Mouse (Mus musculus) layer of hippocampus, adult 11-12 months (tissue): Measurements from ENCODE around the gene D17Wsu92e.

ENCODE experiments used
- DNase-seq: peaks from one replicate; pipeline ENCODE4 v3.0.0; 2022; ENCODE audit warnings: low spot score

Gene D17Wsu92e

DNA sequence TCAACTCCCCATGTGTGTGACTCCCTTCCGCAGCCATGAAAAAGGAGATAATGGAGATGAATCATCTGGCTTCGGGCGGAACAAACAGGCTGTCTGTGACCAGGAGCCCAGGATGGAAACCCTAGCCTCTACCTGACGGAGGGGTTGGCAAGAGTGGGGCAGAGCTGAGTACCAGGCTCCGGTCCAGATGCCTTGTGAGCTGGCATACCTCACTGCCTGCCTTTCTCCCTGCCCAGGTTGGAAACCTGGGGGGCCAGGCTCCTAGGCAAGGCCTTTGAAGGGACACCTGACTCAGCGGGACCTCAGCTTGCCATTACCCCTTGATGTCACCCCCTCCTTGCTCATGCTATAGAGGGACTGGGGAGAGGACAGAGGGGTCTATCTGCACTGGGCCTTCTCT, 79.5 kb downstream of the D17Wsu92e start:
- DNase-seq = no peak

DNA sequence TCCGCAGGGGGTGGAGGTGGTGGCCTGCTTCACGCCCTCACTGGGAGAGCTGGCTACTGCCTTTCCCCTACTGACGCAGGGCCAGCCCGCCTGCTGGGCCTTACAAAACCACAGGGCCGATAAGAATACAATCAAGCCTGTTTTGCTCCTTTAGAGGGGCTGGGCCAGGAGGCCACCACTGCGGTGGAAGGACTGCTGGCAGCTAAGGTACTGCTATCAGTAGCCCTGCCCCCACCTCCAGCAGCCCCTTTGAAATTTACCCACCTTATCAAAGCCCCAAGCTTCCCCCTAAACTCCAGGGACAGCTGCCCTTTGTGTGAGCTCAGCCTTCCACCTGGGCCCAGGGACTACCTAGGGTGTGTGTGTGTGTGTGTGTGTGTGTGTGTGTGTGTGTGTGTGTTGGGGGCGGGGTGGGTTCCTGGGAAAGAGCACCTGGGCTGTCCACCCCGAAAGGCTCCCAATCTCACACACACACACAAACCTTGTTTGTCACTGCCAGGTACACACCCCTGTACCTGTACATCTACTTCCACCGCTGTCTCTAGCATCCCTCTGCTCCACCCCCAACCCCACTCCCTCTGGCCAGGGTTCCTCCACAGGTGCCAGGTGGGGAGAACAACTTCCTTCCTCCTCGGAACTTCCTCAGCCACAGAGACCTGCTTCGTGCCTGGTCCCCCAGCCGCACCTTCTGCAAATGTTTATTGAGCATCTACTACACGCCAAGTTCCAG, 85.9 kb downstream of the D17Wsu92e start:
- no peak for DNase-seq

DNA sequence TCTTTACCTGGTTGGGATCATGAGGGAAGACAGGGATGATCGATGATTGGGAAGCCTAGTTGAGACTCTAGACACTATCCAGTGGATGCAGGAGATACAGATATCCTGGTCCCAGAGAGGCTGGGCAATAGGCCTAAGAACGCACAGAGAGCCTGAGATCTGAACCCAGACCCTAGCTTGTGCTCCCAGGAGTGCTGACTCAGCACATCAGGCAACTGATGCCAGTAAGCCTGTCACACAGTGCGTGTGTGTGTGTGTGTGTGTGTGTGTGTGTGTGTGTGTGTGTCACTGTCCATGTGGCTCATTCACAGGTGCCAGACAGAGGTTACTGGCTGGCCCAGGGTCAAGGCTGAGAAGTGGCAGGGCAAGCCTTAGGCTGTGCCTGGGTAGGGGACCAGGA, 87.8 kb downstream of the D17Wsu92e start:
- DNase-seq = no peak

DNA sequence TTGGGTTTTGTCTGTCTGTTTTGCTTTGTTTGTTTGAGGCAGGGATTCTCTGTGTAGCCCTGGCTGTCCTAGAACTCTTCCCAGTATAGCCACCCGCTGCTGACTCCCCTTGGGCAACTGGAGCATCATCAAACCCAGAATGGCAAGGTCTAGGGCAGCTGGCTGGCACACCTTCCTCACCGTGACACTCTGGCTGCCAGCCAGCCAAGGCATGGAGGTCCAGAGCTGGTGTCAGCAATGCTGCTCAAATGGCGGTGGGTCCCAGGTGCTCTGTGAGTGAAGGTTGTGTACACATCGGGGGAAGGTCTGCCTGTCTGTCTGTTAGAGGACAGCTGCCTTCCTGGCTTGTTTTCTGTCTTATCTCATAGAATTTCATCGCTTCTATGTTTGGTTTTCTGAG, 88.3 kb downstream of the D17Wsu92e start:
- DNase-seq = no peak

DNA sequence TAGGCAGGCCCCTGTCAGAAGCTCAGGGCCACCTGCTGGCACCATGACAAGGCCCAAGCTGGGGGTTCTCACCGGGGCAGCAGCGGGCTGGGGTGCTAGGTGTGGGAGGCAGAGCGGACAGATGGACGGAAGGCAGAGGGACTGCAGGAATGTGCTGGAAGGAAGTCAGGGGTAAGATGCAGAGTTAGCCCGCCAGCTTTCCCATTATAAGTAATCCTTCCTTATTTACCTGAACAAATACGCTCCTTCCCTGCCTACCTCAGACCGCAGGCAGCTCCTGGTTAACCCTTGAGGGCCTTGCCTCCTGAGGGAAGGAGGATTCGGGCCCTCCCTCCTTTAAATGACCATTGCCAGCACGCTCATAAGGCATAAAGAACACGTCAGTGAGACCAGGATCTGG, 91.7 kb downstream of the D17Wsu92e start, which contains the start of gene Spdef:
Gene Spdef (minus strand): TSS at position 186 of the 400 bp plus-strand sequence.
- no peak for DNase-seq

DNA sequence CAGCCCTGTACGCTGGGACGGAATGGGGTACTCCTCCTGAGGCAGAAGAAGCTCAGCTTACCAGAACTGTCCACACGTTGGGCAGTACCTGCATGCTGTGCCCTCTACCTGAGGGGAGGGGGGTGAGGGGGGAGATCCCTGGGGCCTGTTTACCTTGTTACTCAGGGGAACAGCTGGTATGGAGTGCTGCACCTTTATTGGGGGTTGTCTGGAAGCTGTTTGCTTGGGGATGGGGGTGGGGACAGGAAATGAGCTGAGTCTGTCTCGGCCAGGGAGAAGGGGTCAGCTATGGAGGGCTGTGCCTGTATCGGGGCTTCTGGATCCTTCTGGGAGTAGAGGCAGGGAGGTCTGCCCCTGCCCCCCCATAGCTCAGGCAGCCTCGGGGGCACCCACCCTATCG, 93.9 kb downstream of the D17Wsu92e start:
- no peak for DNase-seq

DNA sequence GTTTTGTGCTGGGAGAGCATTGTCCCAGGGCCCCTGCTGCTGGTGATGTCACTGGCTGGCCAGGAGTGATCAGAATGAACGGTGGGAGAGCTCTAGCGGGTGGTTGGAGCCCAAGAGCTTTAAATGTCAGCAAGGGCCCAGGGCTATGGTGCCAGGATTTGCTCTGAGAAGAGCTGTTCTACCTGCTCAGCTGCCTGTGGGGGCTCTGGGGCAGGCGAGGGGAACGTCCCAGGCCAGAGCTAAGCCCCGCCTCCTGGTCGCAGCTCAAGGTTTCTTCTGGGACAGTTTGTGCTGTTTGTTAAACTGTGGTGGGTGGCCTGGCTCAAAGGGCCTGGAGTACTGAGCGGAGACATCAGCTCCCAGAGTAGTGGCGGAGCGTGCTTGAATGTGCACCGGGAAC, 95.0 kb downstream of the D17Wsu92e start:
- DNase-seq = no peak

DNA sequence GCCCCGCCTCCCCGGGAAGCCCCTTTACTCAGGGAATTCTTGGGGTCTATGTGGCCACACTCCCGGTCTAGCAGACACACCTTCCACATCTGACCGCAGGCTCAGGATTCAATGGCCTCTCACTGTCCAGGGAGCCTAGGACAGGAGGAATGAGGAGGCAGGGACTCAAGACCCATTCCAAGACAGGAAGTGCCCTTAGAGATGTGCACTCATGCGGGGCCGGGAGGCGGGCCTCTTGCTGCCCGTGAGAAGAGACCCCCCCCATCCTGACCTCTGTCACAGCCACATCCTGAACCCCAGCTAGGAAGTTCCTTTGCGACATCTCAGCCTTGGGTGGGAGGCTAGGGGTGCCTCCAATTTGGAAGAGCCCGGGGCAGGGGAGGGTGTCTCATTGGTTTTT, 95.4 kb downstream of the D17Wsu92e start:
- DNase-seq = no peak

DNA sequence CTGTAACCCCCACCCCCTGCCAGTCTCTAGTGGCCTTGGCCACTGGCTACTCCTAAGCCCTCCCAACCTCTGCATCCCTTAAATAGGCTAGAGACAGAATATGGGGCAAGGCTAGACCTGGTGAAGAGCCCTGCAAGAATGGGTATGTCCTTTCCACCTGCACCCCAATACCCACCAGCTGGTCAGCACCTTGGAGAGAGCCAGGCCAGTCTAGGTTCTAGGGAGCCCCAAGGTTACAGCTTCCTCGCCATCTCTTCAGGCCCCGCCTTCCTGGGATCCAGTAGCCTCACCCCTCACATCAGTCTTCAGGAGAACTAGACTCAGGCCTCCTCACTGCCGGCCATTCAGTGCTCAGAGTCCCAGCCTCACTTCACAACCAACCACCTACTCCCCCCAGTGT, 96.1 kb downstream of the D17Wsu92e start:
- no peak for DNase-seq

DNA sequence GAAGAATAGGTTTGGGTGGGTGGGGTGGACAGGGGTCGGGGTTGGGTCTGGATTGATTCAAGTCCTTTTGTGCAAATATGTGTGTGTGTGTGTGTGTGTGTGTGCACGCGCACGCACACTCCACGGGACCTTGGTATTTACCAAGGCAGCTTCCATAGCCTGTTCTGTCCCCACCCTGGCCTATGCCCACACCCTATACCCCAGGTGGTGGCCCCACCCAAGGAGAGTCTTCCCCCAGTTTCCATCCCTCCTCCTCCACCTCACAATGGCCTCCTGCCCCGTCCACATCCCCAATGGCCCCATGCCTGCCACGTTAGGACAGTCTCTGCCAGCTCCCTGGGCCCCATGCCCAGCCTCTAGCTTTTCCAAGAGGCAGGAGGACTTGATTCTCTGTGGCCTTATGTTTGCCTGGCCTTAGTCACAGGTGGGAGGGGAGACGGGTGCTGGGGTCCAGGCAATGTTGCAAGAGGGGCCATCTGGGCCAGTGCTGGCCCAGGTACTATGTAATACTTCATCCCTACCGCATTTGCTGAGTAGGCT, 99.3 kb downstream of the D17Wsu92e start:
- DNase-seq = no peak

DNA sequence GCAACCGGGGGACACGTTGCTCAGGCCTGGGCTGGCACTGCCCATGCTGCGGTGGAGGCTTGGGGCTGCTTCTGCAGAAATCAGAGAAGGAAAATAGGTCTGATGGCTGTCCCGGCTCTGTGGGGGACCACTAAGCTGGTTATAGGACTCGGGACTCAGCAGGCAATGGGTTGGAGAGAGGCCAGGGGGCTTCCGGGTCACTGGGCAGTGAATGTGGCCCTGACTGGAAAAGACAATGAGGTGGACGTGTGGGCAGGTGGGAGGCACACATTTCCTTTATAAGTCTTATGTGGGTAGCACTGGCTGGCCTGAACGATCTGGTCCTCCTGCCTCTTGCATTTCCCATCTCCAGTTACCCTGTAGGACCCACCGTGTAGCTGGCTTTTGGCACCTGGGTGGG, 100.1 kb downstream of the D17Wsu92e start:
- no peak for DNase-seq

DNA sequence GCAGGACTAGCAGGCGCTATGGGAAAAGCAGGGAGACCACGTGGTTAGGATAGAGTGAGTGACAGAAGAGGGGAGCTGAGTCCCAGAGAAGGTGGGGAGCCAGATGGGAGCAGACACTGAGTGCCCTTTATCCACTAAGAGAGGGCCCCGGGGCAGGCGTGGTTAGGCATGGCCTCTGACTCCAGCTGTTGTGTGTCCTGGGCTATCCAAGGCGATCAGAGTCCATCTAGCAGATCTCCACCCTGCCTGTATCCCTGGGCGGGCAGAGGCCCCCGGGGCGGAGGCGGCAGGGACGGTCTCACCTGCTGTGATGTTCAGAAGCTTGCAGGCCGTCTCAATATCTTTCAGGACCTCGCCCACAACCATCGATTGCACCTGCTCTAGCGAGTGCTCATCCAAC, 100.8 kb downstream of the D17Wsu92e start:
- DNase-seq = no peak

DNA sequence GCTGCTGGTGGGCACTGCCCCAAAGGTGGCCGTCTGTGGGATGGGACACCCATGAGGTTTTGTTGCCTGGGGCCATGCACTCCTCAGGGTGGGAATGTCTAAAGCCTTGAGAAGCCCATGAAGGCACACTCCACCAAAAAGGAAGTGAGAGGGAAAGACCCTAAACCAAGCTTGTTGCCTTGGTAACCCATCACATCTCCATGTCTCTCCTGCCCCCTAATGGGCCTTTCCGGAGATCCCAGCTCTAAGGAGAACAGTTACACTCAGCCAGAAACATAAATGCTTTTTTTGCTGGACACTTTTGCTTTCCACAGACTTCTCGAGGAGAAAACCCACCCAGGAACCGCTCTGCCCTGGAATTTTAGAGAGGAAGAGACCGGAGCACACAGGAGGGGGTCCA, 102.2 kb downstream of the D17Wsu92e start:
- no peak for DNase-seq

DNA sequence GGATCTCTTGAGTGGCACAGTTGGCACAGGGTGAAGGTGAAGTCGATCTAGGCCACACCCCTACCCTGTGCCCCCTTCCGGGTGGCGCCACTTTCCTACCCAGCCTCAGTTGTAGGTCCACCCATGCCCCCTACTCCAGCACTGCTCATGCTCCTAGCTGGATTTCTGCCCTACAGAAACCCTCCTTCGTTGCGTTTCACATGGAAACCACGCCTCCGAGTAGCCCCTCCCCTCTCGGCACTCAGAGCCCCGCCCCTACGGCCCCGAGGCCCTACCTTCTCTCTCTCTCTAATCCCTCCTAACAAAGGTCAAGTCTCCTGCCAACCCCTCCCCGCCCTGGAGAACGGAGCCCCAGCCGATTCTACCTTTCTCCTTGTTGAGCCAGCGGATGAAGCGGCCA, 103.6 kb downstream of the D17Wsu92e start:
- DNase-seq = no peak

DNA sequence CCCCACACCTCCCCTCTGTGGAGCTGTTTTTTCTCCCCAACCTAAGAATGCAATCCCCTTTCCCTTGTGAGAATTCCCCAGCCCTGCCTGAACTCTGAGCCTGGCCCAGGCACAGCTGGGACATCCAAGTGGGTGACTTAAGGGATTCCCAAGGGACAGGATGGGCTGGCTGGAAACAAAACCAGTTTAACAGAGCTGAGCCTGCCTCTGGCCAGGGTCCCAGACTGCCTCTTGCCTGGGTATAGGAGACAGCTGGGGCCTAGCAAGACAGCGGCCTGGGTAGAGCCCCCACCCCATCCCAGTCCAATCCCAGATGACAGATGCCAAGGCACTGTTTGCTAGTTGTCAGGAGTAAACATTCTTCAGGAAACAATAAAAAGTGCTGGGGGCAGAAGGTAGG, 107.6 kb downstream of the D17Wsu92e start:
- no peak for DNase-seq

DNA sequence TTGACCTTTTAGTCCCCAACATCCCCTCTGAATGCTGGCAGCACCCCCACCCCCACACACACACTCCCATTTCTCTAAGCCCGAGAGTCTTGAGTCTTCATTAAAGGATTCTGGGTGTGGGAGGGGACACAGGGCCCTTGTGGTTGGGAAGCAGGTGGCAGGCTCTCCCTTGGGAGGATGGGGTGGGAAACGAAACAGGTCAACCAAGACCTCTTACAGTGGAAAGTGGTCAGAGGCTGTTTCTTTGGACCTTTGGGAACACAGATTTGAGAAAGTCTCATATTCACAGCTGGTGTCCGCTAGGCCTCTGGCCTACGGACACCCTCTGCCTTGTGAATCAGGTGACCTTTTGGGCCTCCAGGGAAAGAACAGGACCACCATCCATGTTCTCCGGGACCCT, 110.8 kb downstream of the D17Wsu92e start:
- DNase-seq = no peak

DNA sequence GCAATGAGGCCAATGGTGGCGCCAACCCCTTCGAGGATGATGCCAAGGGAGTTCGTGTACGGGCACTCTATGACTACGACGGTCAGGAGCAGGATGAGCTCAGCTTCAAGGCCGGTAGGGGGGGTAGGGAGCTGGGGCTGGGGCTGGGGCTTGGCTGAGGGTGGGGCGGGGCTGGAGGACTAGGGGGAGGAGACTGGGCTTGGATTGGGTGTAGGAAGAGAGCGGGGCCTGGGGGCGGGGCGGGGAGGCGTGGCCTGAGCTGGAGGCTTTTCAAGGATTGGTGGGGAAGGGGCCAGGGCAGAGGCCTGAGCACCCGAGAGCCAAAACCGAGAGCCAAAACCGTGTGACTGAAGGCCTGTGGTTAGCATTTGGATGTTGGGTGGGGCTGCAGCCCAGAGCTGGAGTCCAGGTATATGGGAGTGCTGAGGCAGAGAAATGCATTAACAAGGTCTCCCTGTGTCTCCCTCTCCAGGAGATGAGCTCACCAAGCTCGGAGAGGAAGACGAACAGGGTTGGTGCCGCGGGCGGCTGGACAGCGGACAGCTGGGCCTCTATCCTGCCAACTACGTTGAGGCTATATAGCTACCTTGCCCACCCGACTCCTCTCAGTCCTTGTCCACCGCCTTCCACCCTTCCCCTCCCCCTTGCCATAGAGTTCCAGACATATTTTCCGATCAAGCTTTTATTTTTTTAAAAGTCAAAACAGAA, 112.3 kb downstream of the D17Wsu92e start:
- DNase-seq = peak; percentile 57

DNA sequence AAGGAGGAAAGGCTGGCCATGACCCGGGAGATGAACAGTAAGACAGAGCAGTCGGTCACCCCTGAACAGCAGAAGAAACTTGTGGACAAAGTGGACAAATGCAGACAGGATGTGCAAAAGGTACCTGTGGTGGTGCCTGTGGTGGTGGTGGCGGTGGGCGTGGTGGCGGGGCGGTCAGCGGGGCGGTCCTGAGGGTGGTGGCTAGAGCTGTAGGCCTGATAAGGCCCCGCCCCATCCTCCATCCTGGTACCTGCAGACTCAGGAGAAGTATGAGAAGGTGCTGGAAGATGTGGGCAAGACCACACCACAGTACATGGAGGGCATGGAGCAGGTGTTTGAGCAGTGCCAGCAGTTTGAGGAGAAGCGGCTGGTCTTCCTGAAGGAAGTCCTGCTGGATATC, 114.8 kb downstream of the D17Wsu92e start:
- no peak for DNase-seq

DNA sequence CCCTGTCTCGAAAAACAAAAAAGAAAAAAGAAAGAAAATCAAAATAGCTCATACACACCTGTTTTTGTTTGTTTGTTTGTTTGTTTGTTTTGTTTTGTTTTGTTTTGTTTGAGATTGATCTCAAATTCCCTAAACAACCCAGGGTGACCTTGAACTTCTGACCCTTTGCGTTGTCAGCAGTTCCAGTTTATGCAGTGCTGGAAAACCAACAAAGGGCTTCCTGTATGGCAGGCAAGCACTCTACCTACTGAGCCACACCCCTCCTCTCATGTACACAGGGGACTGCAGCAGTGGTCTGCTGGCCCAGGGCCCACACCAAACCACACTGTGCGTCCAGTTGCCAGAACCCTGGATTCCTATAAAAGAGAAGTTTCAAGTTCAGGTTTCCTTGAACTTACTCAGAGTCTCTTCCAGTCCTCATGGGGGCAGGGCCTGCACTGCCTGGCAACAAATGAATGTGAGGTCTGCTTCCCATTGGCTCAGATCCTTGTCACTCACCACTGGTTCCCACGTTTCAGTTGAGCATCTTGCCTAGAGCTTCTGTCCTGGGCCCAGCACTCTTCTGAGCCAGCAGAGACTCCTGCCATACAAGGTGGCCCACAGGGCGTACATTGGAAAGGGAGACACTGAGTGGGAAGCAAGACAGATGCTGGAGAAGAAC, 116.4 kb downstream of the D17Wsu92e start:
- DNase-seq = peak; percentile 71

DNA sequence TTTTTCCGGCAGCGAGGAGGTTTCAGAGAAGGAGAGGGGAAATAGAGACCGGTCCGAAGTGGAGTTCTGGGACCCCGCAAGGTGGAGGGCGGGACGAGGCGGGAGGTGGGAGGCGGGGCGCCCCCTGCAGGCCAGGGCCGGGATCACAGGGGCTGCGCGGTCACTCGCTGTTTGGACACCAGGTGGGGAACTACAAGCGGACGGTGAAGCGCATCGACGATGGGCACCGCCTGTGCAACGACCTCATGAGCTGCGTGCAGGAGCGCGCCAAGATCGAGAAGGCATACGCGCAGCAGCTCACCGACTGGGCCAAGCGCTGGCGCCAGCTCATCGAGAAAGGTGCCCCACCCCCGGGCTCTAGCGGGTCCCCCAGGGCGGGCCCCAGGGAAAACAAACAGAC, 117.9 kb downstream of the D17Wsu92e start:
- no peak for DNase-seq

DNA sequence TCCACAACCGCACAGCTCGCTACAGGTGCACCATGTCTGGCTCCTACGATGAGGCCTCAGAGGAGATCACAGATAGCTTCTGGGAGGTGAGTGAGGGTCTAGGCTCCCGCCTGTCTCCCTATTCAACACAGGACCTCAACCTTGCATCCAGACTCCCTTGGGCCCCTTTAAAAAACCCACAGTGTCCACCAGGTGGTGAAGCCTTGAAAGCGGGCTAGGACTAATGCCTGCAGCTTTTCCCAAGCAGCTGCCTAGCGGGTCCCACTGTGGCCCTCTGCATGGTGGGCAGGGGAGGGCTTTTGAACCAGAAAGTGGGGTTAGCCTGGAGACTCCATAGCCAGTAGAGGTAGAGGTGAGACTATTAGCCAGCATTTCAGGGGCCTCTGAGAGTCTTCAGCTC, 118.6 kb downstream of the D17Wsu92e start:
- DNase-seq = no peak
